8 mouse cellular contexts compared by ENCODE assay signal in the genomic region with DNA sequence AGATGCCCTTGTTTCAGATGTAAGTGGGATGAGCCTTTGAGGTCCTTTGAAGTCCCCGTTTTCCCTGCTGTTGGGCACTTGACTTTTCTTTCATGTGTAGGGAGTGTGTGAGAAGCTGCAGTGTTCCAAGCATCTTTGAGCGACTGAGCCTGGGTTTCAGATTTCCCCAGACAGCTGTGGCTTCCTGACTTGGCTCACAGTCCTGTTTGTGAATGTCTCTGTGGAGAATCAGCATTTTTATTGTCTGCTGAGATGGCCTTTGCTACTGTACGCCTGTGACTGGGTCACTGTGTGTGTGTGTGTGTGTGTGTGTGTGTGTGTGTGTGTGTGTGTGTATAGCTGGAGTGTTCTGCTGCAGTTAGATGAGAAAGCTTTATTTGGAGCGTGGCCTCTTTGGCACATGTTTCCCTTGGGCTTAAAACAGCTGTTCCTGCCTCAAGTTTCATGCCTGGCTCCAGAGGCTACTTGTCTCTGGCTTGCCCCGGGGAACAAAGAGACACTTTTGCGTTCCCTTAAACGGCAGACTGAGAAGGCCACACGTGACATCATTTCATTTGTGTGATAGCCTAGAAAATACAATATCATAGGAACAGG. TPM values are rescaled to one million over a fixed set of nuclear protein-coding genes. Genes with fewer than 3 reads are reported as not detected.
A peak's percentile ranks its signal among the peaks of the same experiment; 100 is the strongest.
DNase-seq lines count a peak whose midpoint lies in the region; ATAC-seq lines count a peak whose summit lies in the region.

No protein-coding gene starts in this region.

- no peak overlapping the region for H3K4me3 ChIP-seq in hindbrain, embryonic 10.5 days
- H3K4me3 ChIP-seq in hindbrain, embryonic 11.5 days (ENCODE audit: low read depth, low read length) = no peak overlapping the region
- H3K4me3 ChIP-seq in heart, embryonic 10.5 days = no peak overlapping the region
- H3K4me3 ChIP-seq in kidney, embryonic 14.5 days (ENCODE audit: low read length) = no peak overlapping the region

- peak; percentile 52 for DNase-seq in hindbrain, embryonic 10.5 days (ENCODE audit: low spot score)
- no peak for DNase-seq in hindbrain, embryonic 11.5 days (ENCODE audit: low spot score)
- peak; percentile 53 for DNase-seq in brain, adult 2 months (ENCODE audit: low read depth, low spot score)
- DNase-seq in heart, embryonic 10.5 days (ENCODE audit: low spot score) = no peak
- peak; percentile 63 for DNase-seq in mesoderm, embryonic 11.5 days (ENCODE audit: low read depth, low spot score)
- no peak for DNase-seq in thymus, adult 18-20 months

- H3K27ac ChIP-seq in hindbrain, embryonic 10.5 days = peak overlapping the region; percentile 70
- H3K27ac ChIP-seq in hindbrain, embryonic 11.5 days (ENCODE audit: low read depth, low read length) = no peak overlapping the region
- H3K27ac ChIP-seq in heart, embryonic 10.5 days = peak overlapping the region; percentile 31; the same call in 1 of the 2 replicates
- peak overlapping the region; percentile 65; the same call in 1 of the 2 replicates for H3K27ac ChIP-seq in kidney, embryonic 14.5 days (ENCODE audit: low read depth, low read length)

- no peaks in the 10 kb centered on the region for H3K27me3 ChIP-seq in hindbrain, embryonic 10.5 days (ENCODE audit: insufficient read depth, poor library complexity, severe bottlenecking)
- no peaks in the 10 kb centered on the region for H3K27me3 ChIP-seq in hindbrain, embryonic 11.5 days (ENCODE audit: control insufficient read depth, insufficient read depth, low read length)
- H3K27me3 ChIP-seq in heart, embryonic 10.5 days (ENCODE audit: insufficient read depth, poor library complexity, severe bottlenecking) = no peaks in the 10 kb centered on the region
- no peaks in the 10 kb centered on the region for H3K27me3 ChIP-seq in kidney, embryonic 14.5 days (ENCODE audit: control insufficient read depth, insufficient read depth, low read length)

- H3K4me2 ChIP-seq in hindbrain, embryonic 11.5 days (replicated peaks; ENCODE audit: low read depth, low read length) = no peak overlapping the region
- H3K4me2 ChIP-seq in kidney, embryonic 14.5 days (replicated peaks; ENCODE audit: low read depth, low read length) = no peak overlapping the region

- peaks cover 43% of the 10 kb centered on the region for H3K36me3 ChIP-seq in hindbrain, embryonic 10.5 days
- H3K36me3 ChIP-seq in hindbrain, embryonic 11.5 days (ENCODE audit: control insufficient read depth, insufficient read depth, low read length) = peaks cover 3% of the 10 kb centered on the region; the same call in 1 of the 2 replicates
- H3K36me3 ChIP-seq in heart, embryonic 10.5 days = peaks cover 20% of the 10 kb centered on the region
- peaks cover 2% of the 10 kb centered on the region; the same call in 1 of the 2 replicates for H3K36me3 ChIP-seq in kidney, embryonic 14.5 days (ENCODE audit: control insufficient read depth, insufficient read depth, low read length)

- H3K9me3 ChIP-seq in hindbrain, embryonic 10.5 days = peaks cover 17% of the 10 kb centered on the region
- no peaks in the 10 kb centered on the region for H3K9me3 ChIP-seq in hindbrain, embryonic 11.5 days (ENCODE audit: control insufficient read depth, low read length)
- H3K9me3 ChIP-seq in heart, embryonic 10.5 days = peaks cover 8% of the 10 kb centered on the region
- peaks cover 15% of the 10 kb centered on the region for H3K9me3 ChIP-seq in kidney, embryonic 14.5 days (ENCODE audit: control insufficient read depth, low read length)

- peaks cover 32% of the 10 kb centered on the region for H3K4me1 ChIP-seq in hindbrain, embryonic 10.5 days (replicated peaks)
- H3K4me1 ChIP-seq in hindbrain, embryonic 11.5 days (replicated peaks; ENCODE audit: control insufficient read depth, insufficient read depth, low read length) = no peaks in the 10 kb centered on the region
- peaks cover 22% of the 10 kb centered on the region for H3K4me1 ChIP-seq in heart, embryonic 10.5 days
- H3K4me1 ChIP-seq in kidney, embryonic 14.5 days (ENCODE audit: control insufficient read depth, insufficient read depth, low read length) = peaks cover 22% of the 10 kb centered on the region

- no peak for ATAC-seq in hindbrain, embryonic 11.5 days (ENCODE audit: low FRiP score)
- peak; percentile 85 for ATAC-seq in kidney, embryonic 14.5 days (ENCODE audit: low FRiP score, low TSS enrichment)
- no peak for ATAC-seq in megakaryocyte-erythroid progenitor cell, adult 5-6 weeks (replicated peaks; ENCODE audit: low FRiP score, low TSS enrichment, poor library complexity, severe bottlenecking)

- WGBS in hindbrain, embryonic 10.5 days = 47% methylated on average over 8 of the region's 8 CpGs
- 50% methylated on average over 8 of the region's 8 CpGs for WGBS in hindbrain, embryonic 11.5 days
- WGBS in heart, embryonic 10.5 days = 43% methylated on average over 8 of the region's 8 CpGs
- 11% methylated on average over 8 of the region's 8 CpGs for WGBS in kidney, embryonic 14.5 days

- no peak overlapping the region for H3K9ac ChIP-seq in hindbrain, embryonic 11.5 days (ENCODE audit: low read depth, low read length)
- no peak overlapping the region for H3K9ac ChIP-seq in kidney, embryonic 14.5 days (ENCODE audit: low read depth, low read length)

RNA-seq across cellular contexts. Expression of gene Morc3, which starts 23.9 kb away (rescaled TPM):
- polyA plus RNA-seq in hindbrain, embryonic 10.5 days (2016; fragmentation: Nextera tagmentation; extraction: Ambion mirVana) = 24.7 and 29.2 TPM in 2 replicates
- 30.6 and 37.9 TPM in 2 replicates for polyA plus RNA-seq in hindbrain, embryonic 11.5 days (2014; fragmentation: Nextera tagmentation; extraction: Ambion mirVana)
- polyA plus RNA-seq in heart, embryonic 10.5 days (2016; fragmentation: Nextera tagmentation; extraction: Ambion mirVana) = 24.7 and 28.1 TPM in 2 replicates
- 23.5 and 42.7 TPM in 2 replicates for polyA plus RNA-seq in kidney, embryonic 14.5 days (2014; fragmentation: Nextera tagmentation; extraction: Ambion mirVana)
- 59.5 and 86.0 TPM in 2 replicates for total RNA-seq in megakaryocyte-erythroid progenitor cell, adult 5-6 weeks (2014; fragmentation: Nextera tagmentation)
- 137 and 163 TPM in 2 replicates for total RNA-seq in megakaryocyte-erythroid progenitor cell, adult 5-6 weeks (2017)

Comparison
In these comparisons a context has a peak if more than half of its experiments do, and no peak if none do; other contexts are left out.
1. DNase-seq: peak in hindbrain, embryonic 10.5 days (single experiment), brain, adult 2 months (single experiment) and mesoderm, embryonic 11.5 days (single experiment); none in hindbrain, embryonic 11.5 days (single experiment), heart, embryonic 10.5 days (single experiment) and thymus, adult 18-20 months (0 of 2).